Mouse (Mus musculus) brain, adult 2 months (tissue): ENCODE measurements around the gene Grid1.

Experiments used
- DNase-seq: peaks from one replicate; pipeline ENCODE4 v3.0.0; 2011; ENCODE audit warnings: low read depth, low spot score

Grid1 gene

GRCm38 (mm10) chr14:35197371-35197770 is 377.5 kb downstream of the Grid1 start:
- DNase-seq: no peak

DNA sequence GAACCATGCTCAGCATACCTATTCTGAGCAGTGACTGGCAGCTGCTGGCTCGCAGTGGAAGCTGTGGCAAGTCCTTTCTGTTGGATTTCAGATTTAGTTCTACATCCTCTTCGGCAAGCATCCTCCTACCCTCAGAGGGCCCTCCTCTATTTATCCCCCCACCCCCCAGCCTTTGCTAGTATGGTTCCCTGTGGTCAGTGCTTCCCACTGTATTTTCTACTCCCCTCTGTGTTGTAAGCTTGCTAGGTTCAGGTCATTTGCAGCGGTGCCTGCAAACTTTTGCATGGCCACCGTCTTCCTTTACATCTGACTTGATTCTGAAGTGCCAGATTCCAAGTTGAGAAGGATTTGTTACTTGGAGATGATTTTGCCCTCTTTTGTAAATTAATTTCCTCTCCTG is 378.5 kb downstream of the Grid1 start:
- no peak for DNase-seq

- no peak for DNase-seq
These were observed 379.0 kb downstream of the Grid1 start for GRCm38 (mm10) chr14:35198899-35199298.

DNA sequence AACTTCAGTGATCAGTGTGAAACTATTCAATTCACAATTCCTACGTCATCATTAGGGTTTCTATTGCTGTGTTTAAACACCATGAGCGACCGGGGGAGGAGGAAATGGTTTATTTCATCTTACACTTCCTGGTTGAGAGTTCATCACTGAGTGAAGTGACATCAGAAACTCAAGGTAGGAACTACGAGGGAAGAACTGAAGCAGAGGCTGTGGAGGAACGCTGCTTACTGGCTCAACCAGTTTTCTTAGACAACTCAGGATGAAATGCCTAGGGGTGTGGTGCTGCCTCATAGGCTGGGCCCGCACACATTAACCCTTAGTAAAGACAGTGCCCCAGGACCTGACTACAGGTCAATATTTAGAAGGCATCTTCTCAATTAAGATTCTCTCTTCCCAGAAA is 389.5 kb downstream of the Grid1 start:
- no peak for DNase-seq

DNA sequence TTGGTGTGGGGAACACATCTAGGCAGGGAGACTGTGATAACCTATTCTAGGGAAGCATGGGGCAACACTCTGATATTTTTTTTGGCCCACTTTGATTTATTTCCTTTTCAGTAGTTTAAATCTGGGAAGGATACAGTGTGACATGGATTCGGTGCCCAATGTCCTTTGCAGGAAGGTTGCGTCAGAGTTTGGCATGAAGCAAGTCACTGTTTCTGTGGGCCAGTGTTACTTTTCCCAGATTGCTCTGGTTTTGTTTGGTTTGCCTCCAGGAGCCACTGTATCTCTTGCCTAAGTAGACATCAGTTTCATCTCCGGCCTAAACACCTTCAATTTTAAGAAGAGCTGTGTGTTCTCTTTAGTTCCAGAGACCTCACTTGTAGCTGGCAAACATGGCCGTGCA is 399.1 kb downstream of the Grid1 start:
- no peak for DNase-seq

- DNase-seq: no peak
These were observed 402.3 kb downstream of the Grid1 start for GRCm38 (mm10) chr14:35222196-35222595.

GRCm38 (mm10) chr14:35227581-35227980 is 407.7 kb downstream of the Grid1 start:
- no peak for DNase-seq

GRCm38 (mm10) chr14:35231384-35231783 is 411.5 kb downstream of the Grid1 start:
- no peak for DNase-seq

GRCm38 (mm10) chr14:35242882-35243281 is 423.0 kb downstream of the Grid1 start:
- no peak for DNase-seq

DNA sequence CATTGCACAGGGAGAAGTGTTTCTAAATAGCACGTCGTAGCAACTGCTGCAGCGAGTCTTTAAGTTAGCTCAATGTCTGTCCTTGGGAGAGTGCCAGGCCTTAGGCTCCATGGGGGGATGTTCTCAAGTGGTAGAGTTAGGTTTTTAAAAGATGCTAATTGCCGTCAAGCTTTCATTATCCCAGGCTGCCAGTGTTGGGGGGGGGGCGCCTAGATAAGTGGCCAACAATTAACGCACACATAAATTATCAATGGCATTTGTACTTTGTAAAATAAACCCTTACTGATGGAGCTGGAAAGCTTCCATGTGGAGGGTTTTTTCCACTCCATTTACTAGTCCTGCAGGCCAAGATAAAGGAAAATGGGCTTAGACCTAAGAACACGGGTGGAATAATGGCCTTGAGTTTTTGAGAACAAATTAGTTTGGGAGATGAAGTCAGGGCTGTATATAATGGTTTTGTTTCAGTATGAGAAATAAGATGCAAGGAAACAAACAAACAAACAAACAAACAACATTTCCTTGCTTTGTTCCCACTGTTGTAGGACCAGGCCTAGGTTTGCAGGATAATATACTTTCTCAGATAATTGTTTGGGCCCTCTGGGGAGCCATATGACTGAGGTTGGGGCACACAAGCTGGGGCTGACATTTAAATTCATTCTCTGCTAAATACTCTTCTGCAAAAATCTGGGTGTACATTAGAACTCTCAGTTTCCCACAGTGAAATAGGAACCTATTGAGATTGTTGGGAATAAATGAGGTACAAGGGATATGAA is 425.1 kb downstream of the Grid1 start:
- peak; percentile 26 for DNase-seq

DNA sequence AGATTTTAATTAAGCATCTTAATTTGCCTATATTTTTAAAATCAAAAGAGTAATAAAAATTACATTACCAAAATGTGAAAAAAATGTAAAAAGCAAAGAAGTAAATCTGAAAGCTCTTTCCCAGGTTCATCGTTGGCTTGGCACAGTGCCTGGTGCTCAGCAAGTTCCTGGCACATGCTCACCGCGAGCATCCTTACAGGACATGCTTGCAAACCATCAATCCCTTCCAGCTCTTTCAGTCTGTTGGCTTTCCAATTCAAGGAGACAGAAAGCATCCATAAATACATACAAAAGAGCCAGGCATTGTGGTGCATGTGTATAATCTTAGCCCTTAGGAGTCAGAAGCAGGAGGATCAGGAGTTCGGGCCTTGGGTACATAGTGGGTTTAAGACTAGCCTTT is 430.5 kb downstream of the Grid1 start:
- peak; percentile 66 for DNase-seq

DNA sequence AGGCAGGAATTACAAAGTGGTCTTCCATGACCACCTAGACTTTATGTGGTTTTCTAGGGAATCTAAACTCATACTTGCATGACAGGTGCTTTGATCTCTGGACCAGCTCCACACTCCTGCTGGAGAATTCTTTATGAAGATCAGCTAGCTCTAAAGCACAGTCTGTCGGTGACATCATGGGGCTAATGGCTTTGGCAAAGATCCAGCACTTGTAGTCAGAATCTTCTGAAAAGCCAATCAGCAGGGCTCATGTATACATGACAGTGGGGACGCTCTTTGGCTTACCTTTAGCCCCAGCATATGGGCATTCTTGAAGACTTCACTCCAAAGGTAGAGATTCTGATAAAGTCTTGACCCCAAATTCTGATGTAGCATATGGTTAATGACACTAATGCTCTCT is 434.6 kb downstream of the Grid1 start:
- DNase-seq: peak; percentile 13

DNA sequence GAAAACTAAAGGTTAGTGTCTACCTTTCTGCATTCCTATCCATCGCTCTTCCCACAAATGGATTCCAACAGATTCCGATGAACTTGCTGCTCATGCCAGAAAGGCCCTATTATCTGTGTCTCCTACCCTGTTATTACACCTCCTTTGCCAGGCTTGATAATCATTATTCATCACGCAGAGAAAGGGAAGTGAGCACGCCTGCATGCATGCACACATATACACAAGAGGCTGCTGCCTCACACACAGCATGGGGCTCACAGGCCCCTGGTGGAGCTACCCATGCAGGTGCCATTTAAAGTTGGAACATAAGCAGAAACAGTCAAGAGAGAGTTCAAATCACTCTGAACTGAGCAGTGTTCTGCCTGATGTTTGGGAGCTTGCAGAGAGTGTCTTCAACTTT is 450.4 kb downstream of the Grid1 start:
- DNase-seq: peak; percentile 42

- DNase-seq: no peak
These were observed 489.3 kb downstream of the Grid1 start for GRCm38 (mm10) chr14:35309201-35309600.

DNA sequence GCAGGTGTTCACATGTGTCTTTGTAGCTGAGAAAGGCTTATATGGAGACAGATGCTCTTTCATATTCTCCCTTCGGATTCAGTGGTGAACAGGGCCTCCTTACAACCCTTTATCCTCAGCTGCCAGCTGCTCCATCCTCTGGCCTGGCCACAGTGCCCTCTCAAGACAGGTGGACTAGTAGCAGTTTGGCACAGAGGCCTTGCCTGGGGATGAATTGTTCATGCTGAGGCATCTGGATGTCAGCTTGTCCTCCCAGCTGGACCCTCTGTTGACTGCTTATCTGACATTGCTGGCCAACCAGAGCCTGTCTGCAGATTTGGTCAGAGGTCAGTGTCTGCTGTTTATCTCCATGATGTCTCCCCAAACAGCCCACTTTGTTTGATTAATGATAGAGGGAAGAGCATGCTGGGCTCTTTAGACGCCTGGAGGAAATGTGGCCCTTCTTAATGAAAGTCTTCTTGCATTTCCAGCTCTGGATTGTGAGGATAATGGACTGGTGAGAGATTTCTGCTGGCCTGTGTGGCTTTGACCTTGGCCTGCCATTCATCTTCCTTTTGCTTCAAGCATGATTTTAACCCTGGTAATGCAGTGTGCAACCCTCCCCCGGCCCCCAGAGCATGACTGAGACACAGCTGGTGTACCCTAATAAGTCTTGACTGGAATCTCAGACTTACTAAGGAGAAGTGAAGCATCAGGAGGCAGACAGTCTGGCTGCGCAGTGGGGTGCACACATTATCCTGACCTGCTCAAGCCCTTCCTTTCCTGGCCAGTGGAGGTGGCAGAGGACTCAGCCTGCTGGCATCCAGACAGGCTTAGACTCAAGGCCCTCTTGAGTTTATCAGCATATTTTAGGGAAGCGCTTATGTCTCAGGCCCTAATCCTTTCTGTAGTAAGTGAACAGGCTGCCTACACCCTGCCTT is 493.7 kb downstream of the Grid1 start:
- peak; percentile 32 for DNase-seq

DNA sequence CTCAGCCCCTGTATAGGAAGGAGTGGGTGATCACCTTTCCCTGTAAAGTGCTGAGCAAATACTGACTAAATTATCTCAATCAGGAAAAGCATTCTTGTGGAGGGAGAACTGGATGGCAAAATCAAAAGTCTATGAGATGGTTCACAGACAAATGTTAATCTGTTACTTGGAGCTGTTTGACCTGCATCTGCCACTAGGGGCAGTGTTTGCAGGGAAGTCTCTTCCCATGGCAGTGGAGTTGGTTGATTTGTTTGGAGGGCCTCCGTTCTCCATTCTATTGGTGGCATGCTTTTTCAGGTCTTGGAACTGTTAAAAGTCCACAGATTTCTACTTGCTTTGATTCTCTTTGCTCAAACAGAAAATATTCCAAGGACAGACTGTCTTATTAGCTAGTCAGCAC is 506.4 kb downstream of the Grid1 start:
- no peak for DNase-seq

- DNase-seq: no peak
These were observed 516.7 kb downstream of the Grid1 start for GRCm38 (mm10) chr14:35336561-35336960.

GRCm38 (mm10) chr14:35356011-35356410 is 536.1 kb downstream of the Grid1 start:
- DNase-seq: no peak

- DNase-seq: no peak
These were observed 536.7 kb downstream of the Grid1 start for GRCm38 (mm10) chr14:35356480-35357085.

DNA sequence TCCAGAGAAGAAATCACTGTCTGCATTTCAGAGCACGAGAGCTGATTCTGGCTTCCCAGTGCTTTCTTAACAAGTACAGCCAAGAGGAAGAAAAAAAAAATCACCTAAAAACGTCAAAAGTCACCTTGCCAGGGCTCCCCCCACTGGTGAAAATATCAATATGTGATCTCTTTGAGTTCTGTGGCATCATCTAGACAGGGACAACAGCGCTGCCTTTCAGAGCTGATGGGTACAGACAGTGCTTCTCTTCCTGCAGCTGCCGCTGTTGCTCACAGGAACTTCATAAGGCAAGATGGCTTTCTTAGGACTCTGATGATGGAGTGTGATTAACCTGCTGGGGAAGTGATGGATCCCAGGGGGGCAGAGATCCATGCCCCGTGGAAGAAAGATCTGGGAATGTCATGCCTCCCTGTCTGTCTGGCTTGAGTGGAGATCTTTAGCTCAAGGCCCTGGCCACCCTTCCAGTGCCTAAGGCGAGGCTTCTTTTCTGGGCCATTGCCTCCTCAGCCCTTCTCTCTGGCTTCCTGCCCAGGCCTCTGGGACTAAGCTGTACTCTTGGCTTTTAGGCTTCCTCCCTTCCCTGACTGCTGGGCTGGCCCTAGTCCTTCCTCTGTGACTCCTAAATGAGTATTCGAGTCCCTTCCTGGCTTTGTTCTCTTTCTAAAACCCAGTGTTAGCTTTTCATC is 538.4 kb downstream of the Grid1 start:
- peak; percentile 76 for DNase-seq

- no peak for DNase-seq
These were observed 545.5 kb downstream of the Grid1 start for GRCm38 (mm10) chr14:35365177-35365944.
